Mouse (Mus musculus): ENCODE results near the gene Gm37240.

DNA sequence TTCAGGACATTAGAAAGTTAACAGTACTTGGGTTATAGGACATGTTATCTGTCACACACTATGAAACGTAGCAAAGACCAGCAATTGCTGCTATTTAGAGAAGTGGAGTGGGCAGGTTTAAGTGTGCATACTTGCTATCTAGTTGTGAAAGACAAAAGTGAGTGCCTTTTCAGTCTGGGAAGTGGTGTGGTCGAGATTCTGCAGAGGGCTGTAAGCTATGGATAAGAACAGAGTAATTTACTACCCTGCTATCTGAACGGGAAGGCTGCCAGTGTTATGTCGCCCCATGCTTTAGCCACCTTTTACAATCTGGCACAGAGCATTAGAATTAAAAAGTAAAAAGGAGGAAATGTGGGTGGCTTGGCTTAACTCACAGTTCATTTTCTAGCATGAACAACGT is 1300.6 kb downstream of the Gm37240 start:
- TF ChIP-seq CTCF (IDR thresholded peaks at IDR 0.05; ENCODE audit: low read depth, low read length) (no peak), POLR2A (IDR thresholded peaks at IDR 0.05; ENCODE audit: borderline replicate concordance, low read depth, low read length) (no peak)

Data from bone marrow macrophage, adult 2 months (primary cell).